Mouse (Mus musculus) ES-CJ7 (cell line): ENCODE data around the gene B4galnt3.

Experiments
- DNase-seq: peaks from one replicate; pipeline ENCODE4 v3.0.0; 2011; ENCODE audit warnings: low read depth, low spot score

The B4galnt3 gene

DNA sequence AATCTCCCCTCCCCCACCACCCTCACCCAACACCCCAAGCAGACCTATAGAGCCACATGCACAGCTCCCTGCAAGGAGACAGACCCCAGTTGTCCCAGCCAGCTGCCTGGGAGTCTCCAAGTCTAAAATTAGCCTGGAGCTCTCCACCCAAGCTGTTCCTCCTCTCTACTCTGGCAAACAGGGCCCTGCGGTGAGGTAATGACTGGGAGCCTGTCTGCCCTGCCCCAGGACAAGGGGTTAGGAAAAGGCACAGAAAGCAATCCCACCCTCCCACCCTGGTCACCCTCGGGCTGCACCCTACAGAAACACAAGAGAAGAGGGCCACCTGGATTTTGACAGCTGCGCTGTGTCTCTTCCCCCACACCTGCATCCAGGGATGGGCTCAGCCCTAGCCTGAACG lies 19.5 kb downstream of the B4galnt3 start:
- DNase-seq: peak; percentile 88

DNA sequence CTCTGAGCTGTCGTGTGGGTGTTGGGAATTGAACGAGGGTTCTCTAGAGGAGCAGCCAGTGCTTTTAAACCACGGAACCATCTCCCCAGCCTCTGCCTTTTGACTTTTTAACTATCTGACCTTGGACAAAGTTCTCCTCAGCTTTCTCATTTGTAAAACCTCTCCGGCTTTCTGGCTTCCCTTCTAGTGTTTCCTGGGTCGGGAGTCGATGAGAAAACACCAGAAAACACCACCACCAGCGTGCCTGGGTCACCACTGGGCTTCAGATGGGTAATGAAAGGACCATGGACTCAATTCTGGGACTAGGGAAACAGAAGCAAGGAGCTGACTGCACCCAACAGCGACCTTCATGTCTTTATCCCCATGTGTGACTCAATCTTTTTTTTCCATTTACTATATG lies 20.2 kb downstream of the B4galnt3 start:
- DNase-seq: no peak

DNA sequence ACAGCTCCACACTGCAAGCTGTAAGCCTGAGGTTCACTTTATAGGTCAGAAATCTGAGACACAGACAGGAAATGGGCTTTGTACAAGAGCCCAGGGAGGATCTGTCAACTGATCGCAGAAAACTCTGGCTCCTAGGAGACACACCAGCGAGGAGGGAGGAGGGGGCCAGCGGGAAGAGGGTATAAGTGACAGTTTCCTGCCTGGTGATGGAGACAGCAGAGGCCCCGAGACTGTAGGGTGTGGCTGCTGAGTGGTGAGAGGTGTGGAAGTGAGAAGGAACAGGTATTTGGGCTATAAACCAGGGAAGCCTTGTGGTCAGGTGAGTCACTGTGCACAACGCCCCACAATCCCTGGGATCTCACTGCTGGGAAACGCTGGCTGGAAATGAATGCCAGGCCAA lies 30.2 kb downstream of the B4galnt3 start:
- peak; percentile 31 for DNase-seq

DNA sequence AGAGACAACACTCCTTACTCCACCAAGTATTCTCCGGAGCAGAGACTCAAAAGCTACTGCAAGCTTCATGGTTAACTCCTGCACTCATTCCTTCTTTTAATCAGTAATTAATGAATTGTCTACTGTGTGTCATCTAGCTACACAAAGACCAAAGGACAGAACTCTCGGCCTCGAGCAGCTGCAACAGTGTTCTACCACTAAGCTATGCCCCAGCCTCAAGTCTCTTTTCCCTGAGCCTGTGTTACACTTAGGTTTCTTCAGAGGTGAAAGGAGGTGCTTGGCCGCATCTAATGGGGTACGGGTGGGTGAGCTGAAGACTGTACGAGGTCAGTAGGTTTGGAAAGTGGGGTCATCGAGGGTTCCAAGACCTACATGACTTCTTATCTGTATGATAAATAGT lies 30.8 kb downstream of the B4galnt3 start:
- no peak for DNase-seq

DNA sequence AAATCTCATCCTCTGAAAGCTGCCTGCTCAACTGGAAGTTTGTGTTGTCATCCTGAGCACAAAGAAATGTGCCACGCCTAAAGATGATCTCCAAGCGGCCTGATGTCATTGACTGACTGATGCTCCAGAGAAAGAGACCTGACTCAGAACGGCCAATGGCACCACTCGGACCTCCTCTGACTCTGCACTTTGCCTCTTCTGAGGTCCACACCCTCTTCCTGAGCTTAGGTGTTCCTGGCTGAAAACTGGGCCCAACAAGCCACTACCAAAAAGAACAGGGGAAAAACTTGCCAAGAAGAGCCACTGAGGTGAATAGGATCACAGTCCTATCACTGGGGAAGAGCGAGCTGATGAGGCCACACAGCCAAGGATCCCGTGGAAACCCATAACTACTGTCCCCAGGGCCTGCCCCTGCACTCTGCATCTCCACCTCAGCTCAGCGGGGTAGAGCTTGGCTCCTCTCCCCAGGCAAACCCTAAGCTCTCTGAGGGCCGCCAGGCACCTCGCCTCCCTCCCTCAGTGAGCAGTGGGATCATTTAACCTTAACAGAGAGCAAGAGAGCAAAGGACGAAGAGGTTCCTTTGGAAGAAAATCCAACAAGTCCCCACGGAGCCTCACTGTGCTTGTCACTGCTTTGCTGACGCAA lies 31.4 kb downstream of the B4galnt3 start:
- peak; percentile 68 for DNase-seq

DNA sequence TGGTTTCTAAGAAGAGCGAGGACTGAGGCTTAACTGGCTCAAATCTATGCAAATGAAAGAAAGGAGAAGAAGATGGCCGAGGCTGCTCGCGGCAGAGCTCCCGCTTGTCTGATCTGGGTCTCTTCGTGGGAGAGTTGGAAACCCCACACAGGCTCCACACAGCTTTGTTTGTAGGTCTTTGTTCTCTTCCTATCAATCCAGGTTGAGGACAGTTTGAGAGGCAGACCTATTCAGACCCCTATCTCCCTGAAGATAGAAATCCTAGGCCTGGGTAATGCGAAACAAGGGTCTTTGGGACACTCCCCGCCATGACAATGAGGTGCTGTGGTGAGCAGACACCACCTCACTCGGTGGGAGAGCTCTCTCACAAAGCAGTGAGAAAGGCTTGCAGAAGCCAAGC lies 34.9 kb downstream of the B4galnt3 start:
- DNase-seq: peak; percentile 53

DNA sequence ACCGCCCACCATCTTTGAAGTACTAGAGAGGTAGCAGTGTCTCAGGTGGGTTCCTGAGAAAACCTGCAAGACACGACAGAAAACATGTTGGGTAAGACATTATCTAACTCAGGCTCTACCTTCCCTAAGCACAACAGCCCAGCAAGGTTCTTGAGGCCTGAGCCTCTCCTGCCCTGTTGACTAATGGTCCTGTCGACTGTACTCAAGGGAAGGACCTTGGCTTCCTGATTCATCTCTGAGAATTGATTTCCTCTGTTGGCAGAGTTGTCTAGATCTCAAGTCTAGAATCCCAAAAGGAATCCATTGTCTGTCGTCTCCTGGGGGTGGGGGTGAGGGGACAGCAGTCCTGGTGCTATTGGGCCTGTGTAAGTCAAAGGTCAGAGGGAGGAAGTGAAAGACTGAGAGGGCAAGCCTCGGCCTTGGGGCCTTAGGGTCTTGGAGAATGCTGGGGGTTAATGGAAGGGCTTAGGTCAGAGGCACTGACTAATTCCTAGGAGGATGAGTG lies 37.9 kb downstream of the B4galnt3 start:
- no peak for DNase-seq

DNA sequence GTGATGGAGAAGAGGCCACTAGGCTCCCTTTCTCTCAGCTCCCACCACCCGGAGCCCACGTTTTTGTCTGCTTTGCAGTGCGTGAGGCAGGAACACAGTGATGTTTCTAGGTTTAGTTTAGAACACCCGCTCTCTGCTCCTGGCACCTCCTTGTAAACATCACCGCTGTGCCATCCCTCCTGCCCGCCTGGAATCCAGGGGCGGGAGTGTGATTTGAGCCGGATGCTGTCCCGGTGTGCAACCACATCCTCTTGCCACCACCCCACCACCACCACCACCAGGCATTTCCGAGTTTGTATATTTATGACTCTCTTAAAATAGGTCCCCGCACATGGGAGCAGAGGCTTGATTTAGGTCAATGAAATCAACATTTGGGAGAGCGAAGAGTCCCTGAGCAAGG lies 38.7 kb downstream of the B4galnt3 start:
- DNase-seq: no peak

DNA sequence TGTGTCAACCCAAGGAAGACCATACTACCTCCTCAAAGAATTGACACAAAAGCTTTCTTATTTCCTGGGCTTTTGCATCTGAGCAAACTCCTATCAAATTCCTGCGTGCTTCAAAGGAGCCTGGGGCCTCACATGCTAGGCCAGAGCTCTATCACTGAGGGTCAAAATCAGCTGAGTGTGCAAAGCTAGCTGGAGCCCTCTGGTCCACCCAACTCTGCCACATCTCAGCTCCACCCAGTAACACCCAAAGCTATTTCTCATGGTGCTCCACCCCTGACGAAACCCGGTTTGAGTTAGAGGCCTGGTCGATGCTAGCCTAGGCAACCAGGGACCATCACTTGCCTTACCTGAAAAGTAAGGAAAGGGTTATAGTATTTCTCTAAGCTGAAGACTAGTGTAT lies 39.2 kb downstream of the B4galnt3 start:
- DNase-seq: no peak

DNA sequence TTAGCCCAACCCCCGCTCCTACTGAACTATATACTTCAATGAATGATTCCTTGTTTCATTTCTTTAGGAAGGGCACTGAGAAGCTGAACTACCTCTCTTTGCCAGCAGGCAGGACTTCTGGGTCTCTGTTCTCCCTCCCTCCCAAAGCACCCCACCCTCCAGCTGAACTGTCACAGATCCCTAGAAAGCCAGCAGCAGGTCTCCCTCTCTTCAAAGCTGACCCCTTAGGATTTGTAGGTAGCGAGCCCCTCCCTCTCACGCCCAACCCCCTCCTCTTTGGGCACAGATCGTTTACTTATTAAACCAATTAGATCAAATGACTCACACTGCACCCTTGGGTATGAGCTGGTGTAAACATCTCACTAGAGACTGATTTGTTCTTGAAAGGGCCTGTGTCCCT lies 39.7 kb downstream of the B4galnt3 start:
- no peak for DNase-seq

DNA sequence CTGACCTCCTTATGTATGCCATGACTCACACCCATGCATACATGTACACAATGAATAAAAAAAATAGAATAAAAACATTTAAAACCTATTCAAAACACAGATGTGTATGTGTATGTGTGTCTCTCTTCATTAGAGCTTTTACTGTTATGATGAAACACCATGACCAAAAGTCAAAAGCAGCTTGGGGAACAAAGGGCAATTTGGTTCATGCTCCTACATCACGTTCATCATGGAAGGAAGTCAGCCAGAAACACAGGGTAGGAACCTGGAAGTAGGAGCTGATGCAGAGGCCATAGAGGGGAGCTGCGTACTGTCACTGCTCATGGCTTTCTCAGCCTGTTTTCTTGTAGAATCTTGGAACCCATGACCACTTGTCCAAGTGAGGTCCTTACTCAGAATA lies 41.6 kb downstream of the B4galnt3 start:
- no peak for DNase-seq

DNA sequence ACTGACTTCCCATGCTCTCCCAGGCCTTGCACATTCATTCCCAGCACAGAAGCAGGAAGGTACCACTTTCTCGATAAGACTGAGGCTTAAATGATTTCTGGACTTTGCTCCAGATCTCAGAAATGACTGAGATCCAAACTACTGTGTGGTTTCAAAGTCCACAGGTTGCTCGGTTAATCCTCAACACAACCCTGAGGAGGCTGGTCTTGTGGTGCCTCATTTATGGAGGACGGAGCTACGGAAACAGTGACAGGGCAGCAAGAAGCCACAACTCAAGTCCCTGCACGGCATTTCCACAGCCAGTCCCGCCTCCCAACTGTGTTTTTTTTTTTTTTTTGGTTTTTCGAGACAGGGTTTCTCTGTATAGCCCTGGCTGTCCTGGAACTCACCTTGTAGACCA lies 43.3 kb downstream of the B4galnt3 start:
- no peak for DNase-seq

DNA sequence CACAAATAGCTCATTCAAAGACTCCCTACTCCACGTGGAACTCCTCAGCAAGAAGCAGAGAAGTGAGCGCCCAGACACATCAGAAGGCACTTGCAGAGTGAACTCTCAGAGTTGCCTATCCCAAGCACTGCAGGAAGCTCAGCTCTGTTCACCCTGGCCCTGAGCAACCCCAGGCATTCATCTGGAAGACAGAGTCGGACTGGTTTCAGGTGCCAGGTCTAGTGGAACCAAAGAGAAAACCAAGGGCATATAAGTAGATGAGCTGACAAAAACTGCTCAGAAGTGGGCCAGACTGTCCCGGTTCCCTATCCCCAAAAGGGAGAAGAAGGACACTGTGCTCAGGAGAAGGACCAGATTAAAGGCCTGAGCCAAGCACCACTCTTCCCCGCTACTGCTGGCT lies 44.5 kb downstream of the B4galnt3 start:
- no peak for DNase-seq

DNA sequence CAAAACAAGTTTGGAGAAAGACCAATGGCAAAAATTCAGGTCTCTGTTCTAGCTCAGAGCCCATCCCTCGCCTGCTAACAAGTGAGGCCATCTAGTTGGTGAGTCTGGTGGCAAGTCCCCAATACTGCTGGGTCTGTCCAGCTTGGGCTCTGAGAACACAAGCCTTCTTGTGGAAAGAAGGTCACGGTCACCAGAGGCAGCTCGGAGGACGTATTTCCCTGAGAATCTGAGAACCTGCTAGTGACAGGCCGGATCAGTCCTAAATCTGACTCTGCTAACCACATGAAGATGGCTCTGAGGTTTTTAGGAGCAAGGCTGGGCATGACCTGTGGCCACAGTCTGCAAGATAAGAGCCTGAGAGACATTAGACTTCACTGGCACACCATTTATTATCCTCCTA lies 47.7 kb downstream of the B4galnt3 start:
- no peak for DNase-seq

DNA sequence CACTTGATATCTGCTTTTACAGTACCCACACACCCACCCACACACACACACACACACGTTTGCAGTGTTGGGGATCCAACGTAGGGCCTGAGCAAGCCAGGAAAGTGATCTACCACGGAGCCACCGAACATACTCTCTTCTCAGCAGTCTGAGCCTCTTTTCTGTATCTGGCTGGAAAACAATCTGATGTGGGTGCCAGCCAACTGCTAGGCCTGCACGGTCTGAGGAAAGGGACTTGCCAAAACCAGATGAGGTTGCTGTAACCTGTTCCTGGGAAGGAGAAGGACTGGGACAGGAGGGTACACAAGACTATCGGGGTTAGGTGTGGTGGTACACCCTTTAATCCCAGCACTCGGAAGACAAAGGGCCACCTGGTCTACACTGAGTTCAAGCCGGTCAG lies 51.1 kb downstream of the B4galnt3 start:
- DNase-seq: no peak

DNA sequence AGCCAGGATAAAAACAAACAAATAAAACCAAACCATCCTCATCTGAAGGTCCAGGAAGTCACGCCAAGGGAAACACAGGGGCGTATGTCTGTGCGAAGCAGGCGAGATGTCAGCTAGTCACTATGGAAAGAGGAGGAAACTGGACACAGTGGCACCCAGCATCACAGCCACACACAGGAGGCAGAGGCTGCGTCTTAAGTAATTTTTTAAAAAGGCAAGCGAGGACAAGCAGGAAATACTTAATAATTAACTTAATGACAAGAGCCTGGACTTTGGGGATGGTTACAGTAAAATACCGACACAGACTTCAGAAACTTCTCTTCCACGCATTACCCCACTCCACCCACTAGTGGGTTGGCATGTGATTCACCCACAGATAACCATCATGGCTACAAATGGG lies 51.8 kb downstream of the B4galnt3 start:
- DNase-seq: no peak

DNA sequence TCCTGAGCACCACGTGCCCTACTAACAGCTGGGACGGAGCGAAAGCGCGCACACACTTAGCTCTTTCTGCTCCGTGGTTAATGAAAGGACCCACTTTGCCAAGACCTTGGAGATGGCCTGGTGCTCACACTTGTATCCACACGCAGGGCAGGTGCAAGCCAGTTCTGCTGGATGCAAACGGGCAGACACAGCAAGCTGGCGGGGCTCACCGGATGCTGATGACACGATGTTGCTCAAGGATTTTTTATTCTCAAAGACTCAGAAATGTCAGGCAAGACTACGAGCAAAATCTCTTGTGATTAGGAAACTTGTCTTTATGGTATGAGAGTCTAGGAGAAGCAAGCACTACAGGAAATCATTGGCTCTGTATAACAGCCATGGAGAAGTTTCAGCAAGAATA lies 52.9 kb downstream of the B4galnt3 start:
- DNase-seq: no peak

DNA sequence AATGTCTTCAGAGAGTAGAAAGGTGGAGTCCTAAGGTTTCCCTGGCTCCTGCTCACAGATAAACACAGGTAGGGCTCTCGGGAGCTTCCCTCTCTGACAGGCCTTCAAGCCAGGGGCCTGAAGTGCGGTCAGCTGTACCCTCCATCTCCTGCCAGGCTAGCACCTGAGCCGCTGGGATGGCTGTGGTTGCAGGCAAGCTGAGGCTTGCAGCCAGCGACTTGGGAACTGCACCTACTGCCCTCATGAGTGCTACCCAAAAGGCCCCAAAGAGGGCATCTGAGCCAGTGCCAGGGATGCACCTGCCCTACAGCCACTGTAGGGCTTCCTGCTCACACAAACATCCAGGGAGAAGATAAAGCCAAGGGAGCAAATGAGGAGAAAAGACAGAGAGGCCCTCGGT lies 53.9 kb downstream of the B4galnt3 start:
- no peak for DNase-seq

DNA sequence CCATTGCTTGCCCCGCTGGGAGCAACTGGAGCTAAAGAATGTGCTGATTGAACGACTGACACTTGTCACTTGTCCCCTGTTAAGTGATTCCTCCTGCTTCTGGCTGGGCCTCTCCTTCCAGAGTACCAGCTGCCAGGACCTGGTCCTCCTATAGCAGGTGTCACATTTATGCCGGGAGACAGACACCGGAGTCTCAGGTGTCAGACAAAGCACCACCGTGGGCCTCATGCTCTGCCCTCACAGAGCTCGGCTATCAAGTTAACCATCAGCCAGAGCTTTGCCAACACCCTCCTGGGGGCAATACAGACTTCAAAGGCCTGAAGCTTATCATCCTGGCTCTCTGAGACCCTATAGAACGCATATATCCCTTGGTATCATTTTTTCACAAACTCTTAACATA lies 58.5 kb downstream of the B4galnt3 start:
- no peak for DNase-seq

DNA sequence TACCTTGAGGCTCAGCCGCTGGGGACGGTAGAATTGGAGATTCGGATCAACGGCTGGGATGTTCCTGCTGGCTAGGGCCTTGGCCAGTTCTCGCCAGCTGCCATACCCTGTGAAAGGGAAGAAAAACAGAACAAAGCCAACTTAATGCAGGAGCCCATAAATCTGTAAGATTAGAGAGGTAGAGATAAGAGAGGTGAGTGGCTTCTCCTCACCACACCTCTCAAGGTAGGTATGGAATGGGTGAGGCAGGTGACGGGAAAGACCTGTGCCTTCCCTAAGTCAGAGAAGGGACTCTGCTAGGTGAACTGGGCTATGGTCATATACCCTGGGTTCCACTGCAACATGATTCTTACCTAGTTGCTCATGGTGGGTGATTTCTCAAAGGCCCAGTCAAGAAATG lies 61.5 kb downstream of the B4galnt3 start:
- DNase-seq: no peak

DNA sequence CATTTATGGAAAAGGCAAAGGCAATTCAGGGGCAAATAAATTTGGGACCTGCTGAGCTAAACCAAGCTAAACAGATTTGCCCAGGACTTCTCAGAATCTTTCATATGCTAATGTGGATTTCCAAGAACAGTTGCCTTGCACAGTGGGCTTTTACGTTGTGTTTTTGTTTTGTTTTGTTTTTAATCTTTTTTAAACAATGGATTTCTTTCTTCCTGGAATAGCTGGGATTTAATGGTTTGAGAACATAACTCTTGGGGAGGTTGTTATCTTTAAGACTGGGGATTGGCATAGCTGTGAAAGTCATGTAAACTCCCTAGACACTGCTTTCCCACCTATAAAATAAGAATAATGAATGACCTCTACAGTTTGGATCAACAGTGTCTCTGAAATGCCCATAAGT lies 63.9 kb downstream of the B4galnt3 start:
- DNase-seq: peak; percentile 46

DNA sequence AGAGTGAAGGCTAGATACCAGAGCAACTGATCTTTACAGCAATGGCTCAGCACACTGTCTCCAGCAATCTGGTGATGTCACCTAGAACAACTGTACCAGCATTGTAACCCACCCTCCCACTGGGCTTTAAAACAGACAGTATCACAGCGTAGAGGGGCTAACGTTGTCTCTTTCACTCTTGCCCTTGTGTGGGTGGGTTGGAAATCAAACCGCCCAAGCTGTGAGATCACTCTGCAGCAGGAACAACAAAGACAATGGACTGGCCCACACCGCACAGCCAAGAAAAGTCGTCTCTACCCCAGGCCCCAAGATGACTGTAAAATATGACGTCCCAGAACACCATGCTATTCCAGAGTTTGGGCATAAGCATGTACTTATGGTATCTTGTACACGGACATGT lies 64.6 kb downstream of the B4galnt3 start:
- peak; percentile 62 for DNase-seq

DNA sequence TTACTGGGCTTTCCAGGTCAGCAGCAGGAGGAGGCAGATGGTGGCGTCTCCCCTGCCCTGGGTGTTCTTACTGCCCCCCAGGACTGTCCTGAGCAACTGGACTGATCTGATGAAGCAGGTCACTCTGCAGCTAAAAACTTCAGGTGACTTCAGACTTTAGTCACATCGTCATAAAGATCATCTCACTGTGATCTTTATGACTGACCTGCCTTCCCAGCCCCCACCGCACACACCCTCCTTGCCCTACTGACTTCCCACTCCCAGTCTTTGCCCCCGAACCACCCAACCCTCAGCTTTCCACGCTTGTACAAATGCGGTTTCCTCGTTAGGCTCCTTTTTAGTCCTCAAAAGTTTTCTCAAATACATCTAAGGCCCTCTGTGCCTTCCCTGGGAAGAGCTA lies 67.3 kb downstream of the B4galnt3 start:
- no peak for DNase-seq

DNA sequence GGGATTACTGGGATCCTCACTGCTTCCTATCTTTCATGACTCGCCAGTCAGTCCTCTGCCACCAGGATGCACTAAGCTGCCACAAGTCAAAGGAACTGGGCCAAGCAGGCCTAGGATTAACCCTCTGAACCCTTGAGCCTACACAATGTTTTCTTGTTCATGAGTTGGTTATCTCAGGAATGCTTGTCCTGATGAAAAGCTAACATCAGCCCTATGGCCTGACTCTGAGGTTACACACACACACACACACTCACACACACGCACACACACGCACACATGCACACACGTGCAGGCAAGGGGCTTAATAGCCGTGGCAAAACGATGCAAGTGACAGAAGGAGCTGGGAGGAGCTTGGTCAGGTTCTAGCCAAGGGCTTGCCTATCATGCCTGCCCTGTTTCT lies 69.0 kb downstream of the B4galnt3 start:
- no peak for DNase-seq
